Mouse (Mus musculus): ENCODE measurements at regions not wholly inside any gene's neighbourhood (a gene's known extent, or its start where the extent isn't known, plus 50 kb on each side); places are given as distances from the start of the nearest gene placed in this dataset.

GRCm38 (mm10) chr4:32179707-32180241 is 58.8 kb upstream of the Bach2 start:
- DNase-seq (ENCODE audit: low read depth, low spot score) = no peak

- no peak for DNase-seq (ENCODE audit: low read depth, low spot score)
Measured at GRCm38 (mm10) chr4:32183791-32184190, 54.8 kb upstream of the Bach2 start.

- DNase-seq (ENCODE audit: low read depth, low spot score) = no peak
Measured at GRCm38 (mm10) chr4:32185986-32186385, 52.6 kb upstream of the Bach2 start.

- DNase-seq (ENCODE audit: low read depth, low spot score) = no peak
Measured at GRCm38 (mm10) chr4:32187154-32187553, 51.5 kb upstream of the Bach2 start.

- no peak for DNase-seq (ENCODE audit: low read depth, low spot score)
Measured at GRCm38 (mm10) chr4:32188076-32188475, 50.5 kb upstream of the Bach2 start.

GRCm38 (mm10) chr4:32188752-32189415 is 49.7 kb upstream of the Bach2 start:
- DNase-seq (ENCODE audit: low read depth, low spot score) = peak; percentile 68

All from brain, embryonic 18.5 days (tissue).